Mouse (Mus musculus): ENCODE measurements around the gene Gm12845.
"Not testable (repeated sequence)": the region's sequence is repeated elsewhere in the genome, so short reads cannot be mapped to it uniquely, and the experiment has no call there.

Gm12845 gene

GRCm38 (mm10) chr4:117724112-117724511 is at the start of gene Gm12845:
Gm12845 (plus strand) TSS chr4:117724412.
- DNase-seq: no peak

DNA sequence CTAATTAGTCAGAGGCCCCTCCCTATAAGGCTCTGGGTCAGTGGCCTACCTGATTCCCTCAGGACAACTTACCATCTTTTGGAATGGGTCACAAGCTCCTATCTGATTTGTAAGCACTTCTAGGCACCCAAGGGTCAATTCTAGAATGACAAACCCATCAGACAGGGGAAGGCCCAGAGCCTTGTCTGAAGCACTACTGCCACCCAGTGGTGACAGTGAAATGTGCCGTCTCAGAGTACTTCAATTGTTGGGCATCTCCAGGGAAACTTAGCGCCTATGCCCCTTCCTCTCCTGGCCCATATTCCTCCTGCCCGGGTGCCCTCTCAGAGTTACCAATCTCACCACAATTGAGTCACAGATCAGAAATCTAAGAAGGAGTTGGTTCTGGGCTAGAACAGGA is 47.3 kb upstream of the Gm12845 start:
- DNase-seq: peak; percentile 58

DNA sequence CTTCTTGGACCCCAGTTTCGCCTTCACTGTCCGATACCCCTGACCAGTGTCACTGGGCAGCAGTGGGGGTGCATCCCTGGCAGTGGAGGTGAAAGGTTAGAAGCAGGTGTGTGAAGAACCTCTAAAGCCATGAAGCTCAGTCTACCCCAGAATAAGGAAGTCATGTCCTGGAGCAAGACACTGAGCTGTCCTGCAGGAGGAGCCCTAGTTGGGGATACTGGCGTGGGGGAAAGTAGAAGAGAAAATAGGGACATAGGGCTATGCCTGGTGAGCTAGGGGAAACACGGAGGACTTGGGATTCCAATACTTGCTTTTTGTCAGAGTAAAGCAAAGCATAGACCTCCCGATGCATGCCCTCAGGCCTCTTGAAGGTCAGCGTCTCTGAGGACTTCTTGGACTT is 43.2 kb upstream of the Gm12845 start:
- DNase-seq: no peak

GRCm38 (mm10) chr4:117681931-117682461 is 42.2 kb upstream of the Gm12845 start, which contains the start of gene Dmap1:
Dmap1 (minus strand) TSS chr4:117682273.
- peak; percentile 80 for DNase-seq

DNA sequence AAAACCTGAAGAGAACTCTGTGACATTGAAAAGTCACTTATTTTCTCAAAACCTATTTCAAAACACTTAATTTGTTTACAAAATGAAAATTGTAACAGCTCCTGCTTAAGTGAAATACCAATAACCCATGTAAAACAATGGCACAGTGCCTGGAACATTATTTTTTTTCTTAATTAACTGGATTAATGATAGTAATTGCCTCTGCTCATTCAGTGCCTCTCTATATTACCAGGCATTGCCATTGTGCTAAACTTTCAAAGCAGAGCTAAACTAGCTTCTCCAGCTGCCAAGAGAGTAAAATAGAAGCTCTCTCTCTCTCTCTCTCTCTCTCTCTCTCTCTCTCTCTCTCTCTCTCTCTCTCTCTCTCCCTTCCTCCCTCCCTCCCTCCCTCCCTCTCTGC is 41.7 kb upstream of the Gm12845 start:
- no peak for DNase-seq

- no peak for DNase-seq
These were observed 41.0 kb upstream of the Gm12845 start for GRCm38 (mm10) chr4:117683048-117683768.

DNA sequence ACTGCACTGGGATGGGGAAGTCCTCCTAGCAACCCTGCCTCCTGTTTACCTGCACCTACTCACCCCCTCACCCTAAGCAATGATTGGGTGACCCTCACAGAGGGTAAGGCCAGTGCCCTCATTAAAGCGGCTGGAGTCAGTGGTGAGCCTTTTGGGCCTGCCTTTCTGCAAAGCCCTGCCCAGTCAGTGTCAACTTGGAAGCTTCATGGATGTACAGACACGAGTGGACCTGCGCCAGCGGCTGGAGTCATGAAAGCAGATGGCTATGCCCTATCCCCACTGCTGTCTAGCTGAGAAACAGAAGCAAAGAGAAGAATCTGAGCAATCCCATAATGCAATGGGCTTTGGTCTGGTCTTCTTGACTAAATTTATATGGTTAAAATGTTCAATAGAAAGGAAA is 37.9 kb upstream of the Gm12845 start:
- DNase-seq: no peak

DNA sequence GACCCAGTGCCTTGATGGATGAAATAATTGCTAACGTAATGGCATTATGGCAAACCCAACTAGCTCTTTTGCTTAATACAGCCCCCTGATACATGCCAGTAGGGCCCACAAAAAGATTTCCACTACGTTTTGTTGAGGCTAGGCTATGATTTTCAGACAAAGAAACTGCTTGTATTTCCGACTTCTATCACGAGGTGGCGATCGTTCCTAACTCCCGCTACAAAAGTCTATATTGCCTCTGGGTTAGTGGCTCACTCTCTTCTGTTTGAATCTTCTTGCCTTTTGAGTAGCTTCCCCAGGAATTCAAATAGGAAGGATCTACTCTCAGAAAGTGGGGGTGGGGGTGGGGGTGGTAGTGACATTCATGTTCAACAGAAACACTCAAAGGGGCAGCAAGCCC is 18.9 kb upstream of the Gm12845 start:
- DNase-seq: no peak

DNA sequence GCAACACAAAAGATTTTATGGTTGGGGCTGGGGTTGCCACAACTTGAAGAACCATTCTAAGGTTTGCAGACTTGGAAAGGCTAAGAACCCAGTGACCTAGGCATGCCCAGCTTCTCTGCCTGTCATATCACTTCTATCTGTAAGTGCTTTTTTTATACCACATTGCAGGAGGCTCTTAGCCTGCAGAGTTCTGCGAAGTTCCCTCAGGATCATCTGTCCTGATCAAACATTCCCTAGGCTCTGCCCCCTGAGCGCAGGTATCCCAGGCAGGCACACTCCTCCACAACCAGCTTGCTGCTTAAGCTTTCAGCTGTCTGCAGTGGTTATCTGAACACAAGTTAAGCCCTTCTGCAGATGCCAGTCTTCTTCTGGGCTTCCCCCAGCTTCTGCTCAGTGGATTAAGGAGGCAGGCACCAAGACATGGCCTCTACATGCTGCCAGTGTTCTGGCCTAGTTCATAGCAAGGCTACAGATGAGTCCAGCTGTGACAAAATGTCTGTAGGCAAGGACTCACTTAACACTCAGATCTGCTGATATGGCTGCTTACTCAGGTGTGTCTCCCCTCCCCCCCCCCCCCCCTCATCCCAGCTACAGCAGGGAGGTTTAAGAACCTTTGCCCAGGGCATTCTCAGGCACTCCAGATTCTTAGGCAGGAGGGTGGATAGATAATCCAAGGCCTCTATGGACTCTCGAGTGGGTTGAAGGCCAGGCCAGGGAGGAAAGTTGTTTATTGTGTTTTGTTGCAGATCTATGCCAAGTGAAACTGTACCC is 15.2 kb upstream of the Gm12845 start:
- no peak for DNase-seq

DNA sequence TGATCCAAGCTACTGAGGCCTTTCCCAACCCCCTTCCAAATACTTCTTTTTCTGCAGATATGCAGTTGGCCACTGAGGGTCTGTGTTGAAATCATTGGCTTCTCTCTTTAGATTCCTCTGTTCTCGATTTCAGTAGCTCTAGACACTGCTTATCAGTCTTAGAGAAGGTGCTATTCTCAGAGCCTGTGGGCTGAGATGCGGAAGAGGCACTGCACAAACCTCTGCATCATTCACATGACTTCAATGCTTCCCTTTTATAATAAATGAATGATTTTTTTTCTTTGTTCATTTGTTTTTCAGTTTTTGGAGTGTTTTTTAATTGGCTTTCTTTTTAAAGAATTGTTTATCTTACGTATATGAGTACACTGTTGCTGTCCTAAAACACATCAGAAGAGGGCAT is 11.9 kb upstream of the Gm12845 start:
- no peak for DNase-seq

DNA sequence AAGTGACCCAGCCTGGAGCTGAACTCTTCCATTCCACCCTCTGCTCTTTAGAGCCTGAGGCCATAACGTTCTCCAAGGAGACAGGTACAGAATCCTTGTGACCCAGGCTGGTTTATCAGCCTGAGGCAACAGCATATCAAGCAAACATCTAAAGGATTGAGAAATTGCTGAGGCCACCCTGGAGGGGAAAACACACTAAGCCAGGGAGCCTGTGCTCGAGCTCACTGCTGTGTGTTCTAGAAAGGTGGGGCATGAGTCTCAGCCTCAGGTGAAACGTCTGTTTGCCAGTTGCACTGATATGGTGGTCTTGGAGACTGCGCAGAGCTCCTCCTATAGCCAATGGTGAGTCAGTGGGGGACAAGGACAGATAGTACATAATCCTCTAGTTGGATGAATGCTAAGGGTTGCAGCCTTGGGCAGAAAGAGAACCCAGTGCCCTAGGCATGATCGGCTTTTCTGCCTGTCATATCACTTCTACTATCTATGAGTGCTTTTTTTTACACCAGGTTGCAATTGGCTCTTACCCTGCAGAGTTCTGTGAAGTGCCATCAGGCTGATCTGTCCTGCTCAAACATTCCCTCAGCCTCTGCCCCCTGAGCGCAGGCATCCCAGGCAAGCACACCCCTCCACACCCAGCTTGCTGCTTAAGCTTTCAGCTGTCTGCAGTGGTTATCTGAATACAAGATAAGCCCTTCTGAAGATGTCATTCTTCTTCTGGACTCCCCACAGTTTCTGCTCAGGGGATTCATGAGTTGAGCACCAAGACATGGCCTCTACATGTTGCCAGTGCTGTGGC is 10.7 kb upstream of the Gm12845 start:
- no peak for DNase-seq

GRCm38 (mm10) chr4:117731926-117732325 is 7.7 kb downstream of the Gm12845 start:
- DNase-seq: no peak

DNA sequence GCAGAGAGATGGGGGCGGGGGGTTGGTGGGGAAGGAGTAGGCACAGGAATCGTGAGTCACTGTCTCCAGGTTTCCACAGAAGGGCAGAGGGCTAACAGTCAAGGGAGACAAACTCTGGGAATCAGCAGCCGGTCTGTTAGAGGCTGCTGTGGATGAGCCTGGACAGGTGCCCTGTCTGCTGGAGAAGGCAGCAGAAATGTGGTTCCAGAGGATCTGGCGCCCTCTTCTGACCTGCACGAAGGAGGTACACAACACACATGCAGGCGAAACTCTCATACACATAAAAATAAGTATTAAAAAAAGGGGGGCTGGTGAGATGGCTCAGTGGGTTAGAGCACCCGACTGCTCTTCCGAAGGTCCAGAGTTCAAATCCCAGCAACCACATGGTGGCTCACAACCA is 13.3 kb downstream of the Gm12845 start:
- no peak for DNase-seq

DNA sequence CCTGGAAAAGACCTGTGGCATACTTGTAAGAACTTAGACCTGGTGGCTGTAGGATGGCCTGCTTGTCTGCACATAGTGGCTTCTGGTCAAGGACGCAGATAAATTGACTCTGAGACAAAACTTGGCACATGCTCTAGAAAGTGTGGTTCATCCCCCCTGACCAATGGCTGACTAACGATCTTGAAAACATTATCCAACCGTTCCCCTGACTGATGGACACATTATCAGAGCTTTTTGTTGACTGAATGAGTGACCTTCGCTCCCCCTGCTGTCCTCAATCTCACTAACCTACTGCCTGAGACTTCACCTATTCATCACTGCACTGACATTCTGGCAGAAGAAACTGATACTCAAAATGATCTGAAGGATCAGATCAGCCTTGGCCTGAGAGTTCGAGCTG is 28.3 kb downstream of the Gm12845 start:
- not testable (repeated sequence) for DNase-seq

DNA sequence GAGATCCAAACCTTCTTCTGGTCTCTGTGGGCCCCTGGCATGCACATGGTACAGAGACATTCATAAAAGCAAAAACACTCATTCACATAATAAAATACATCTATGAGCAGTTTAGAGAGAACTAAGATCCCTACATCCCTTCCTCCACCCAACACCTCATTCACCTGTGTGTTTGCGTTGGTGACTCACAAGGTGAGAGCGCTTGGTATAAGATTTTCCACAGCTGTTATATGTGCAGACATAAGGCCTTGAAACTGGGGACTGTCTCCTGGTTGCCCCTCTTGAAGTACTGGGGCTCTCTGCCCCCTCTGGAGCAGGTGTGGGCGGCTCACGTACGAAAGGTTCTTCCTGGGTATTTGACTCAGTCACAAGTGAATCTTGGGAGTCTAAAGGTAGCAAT is 35.9 kb downstream of the Gm12845 start:
- no peak for DNase-seq

- no peak for DNase-seq
These were observed 41.2 kb downstream of the Gm12845 start, which contains the start of gene Klf17 for GRCm38 (mm10) chr4:117765416-117765815. Klf17 (minus strand) TSS chr4:117765648.

DNA sequence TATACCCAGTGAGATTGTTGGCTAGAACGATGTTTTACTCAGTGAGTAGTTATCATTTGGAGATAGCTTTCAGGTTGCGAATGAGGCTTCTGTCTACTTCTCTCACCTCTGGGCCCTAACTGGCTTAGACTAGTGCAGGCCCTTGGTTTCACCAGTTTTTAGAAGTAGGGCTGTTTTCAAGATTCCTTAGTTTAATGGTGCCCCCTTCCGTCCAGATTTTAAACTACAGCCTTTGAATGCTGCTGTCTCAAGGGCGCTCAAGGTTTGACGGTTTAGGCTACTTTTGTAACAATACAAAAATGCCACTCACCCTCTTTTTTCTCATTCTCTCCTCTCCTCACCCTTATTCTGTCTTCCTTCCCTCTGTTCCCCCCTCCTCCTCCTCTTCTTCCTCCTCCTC is 46.7 kb downstream of the Gm12845 start:
- peak; percentile 5 for DNase-seq

DNA sequence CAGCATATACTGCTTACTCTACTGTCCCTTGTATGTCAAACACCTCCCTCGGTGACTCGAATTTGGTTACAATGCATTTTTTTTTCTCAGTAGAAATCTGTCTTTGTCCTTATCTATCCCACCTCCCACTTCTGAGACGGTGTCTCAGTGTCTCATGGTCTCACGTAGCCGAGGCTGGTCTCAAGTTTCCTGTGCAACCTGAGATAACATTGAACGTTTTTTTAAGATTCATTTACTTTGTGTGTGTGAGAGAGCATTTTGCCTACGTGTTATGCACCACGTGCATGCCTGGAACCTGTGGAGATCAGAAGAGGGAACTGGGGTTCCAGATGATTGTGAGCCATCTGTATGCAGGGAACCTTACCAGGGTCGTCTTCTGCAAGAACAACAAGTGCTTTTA is 48.7 kb downstream of the Gm12845 start:
- no peak for DNase-seq

Measured in cerebellum, adult 11-12 months (tissue).